Mouse (Mus musculus) frontal cortex, postnatal 36 days (tissue): ENCODE data around the gene Cables2.

Experiments used
- DNase-seq, 2 experiments: peaks; one replicate each; pipeline ENCODE4 v3.0.0; 2022; ENCODE audit warnings: low spot score in 2 of 2

The Cables2 gene

GRCm38 (mm10) chr2:180273394-180274244, at the start of gene Cables2:
TSS of gene Cables2 (minus strand) at chr2:180273496.
- peak; percentile 80 to 94 for DNase-seq

GRCm38 (mm10) chr2:180322674-180323355, 49.5 kb upstream of the Cables2 start:
- no peak for DNase-seq

GRCm38 (mm10) chr2:180320216-180320615, 46.9 kb upstream of the Cables2 start:
- DNase-seq: no peak

DNA sequence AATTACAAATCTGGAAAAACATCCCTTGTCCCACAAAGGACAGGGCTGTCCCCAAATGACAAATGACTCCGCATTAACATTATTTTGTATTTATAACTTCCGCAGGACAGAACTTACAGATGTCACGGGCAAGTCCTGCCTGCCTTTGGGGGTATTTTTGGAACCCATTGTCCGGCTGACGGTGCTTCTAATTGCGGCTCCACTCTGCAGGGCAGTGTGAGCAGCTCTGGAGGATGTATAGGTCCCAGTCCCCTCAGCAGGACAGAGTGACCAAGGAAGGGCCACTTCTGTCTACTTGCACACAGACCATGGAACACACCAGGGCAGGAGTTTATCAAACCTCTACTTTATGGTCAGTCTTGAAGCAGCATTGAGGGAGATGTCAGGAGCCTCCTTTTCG, 44.3 kb upstream of the Cables2 start:
- no peak for DNase-seq

DNA sequence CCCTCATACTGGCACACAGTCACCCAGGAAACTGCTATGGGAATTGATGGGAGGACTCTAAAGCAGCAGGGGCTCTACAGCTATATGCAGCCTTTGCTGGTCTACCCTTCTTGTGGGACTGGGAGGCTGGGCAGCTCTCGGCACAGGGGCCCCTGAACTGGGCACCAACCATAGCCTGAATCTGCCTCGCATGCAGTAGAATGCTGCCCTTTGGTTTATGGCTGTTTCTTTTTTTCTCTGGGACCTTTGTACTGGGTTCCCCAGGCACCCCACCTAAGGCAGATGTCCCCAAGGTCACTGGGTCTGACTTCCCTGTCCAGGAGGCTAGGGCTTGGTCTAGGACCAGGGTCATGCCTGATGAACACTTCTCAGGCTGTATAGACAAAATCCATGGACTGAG, 41.0 kb upstream of the Cables2 start:
- DNase-seq: no peak

DNA sequence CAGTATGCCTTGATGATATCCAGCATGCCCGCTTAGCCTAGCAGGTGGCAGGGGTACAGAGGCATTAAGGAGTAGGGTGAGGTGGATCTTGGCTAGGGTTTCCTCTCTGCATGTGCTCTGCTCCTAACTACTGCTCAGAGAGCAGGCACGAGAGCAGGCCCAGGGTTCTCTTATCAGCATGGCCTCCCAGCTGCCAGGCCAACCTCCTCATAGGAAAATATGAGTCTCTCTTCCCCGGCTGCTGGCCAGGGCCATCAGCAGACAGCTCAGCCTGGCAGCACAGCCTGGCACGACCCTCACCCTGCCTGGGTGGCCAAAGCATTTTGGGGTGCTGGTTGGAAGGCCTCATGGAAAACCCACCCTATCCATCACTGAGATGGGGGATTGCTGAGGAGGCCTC, 37.9 kb upstream of the Cables2 start:
- no peak for DNase-seq

- DNase-seq: no peak
These were observed 34.4 kb upstream of the Cables2 start for GRCm38 (mm10) chr2:180307680-180308079.

GRCm38 (mm10) chr2:180306423-180307168, 33.3 kb upstream of the Cables2 start:
- DNase-seq: no peak

DNA sequence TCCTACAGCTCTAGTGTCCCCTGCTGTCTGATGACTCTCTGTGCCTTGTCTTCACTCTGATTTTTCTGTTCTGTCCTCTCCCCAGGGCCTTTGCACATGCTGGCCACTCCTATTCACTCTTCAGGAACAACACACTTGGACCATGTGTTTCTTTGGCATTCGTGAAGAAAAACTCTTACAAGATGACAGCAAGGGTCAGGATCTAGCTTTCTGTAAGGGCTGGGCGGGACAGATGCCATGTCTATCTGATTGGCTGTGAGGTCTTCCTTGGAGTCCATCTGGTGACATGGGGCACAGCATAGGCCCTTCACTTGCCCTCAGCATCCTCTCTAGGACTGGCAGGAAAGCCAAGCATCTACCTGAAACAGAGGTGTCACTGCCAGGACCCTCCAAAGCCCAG, 32.7 kb upstream of the Cables2 start:
- no peak for DNase-seq

GRCm38 (mm10) chr2:180305490-180305889, 32.2 kb upstream of the Cables2 start:
- no peak for DNase-seq

GRCm38 (mm10) chr2:180304554-180304953, 31.3 kb upstream of the Cables2 start:
- no peak for DNase-seq

DNA sequence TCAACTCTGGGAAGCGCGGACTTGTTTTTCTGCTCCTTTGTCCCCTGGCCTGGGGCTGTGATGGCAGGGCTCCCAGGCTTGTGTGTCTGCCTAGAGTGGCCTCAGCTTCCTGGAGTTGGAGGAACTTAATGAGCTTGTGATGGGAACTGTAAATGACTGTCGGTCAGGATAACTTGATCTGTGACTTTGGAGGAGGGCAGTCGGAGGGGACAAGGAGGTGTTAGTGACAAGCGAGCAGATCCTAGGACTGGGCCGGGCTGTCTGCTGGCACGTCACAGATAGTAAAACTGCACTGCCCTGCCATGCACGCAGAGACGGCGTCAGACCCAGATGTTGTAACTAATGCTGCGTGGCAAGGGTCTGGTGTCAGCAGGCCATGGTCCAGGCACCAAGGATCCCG, 30.2 kb upstream of the Cables2 start:
- DNase-seq: no peak

GRCm38 (mm10) chr2:180302201-180302600, 28.9 kb upstream of the Cables2 start:
- no peak for DNase-seq

GRCm38 (mm10) chr2:180300771-180301170, 27.5 kb upstream of the Cables2 start:
- DNase-seq: no peak

GRCm38 (mm10) chr2:180300252-180300651, 27.0 kb upstream of the Cables2 start:
- DNase-seq: no peak

DNA sequence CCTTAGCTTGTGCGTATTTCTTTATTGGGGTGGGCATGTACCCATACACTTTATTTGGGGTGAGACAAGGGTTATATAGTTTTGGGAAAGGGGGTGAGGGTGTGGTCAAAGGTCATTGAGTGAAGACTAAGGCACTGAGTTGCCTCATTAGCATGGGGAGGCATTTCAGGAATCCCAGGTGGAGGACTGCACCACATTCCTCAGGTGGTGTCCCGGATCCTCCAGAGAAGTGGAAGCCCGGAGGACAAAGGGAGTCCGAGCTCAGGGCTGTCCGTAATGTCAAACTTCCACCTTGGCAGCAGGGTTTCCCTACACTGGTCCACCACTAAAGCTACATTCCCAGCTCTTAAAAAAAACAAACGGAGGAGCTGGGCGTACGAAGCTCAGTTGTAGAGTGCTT, 19.6 kb upstream of the Cables2 start:
- DNase-seq: no peak

DNA sequence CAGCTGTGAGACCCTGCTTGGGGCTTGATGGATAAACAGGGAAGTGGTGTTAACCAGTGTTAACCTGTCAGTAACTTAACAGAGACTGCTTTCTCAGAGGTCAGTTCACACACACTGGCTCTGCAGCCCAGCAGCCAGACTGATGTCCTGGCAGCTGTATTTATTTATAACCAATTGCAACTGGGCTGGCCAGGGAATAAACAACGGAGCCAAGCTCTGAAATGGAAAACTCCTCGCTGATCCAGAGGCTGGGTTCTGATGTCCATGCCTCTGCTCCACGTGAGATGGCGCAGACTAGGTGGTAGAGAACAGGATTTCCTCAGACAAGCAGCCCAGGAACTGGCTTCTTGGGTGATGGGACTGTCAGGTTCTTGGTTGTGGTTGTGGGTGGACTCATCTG, 18.7 kb upstream of the Cables2 start:
- no peak for DNase-seq

DNA sequence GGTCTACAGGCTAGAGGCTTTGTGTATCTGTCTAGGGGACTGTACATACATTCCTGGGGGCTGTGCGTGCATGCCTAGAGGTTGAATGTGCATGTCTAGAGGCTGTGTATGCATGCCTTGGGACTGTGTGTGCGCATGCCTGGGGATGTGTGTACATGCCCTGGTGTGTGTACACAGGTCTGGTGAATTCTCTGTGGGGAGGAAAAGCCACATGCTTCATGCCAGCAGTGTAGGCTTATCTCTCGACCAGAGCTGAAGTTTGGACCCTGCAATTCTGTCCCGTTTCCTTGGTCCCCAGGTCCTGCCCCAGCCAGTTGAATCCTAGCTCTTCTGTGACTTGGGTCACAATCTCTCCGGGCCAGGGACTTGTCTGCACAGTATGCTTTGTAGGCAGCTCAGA, 18.3 kb upstream of the Cables2 start:
- no peak for DNase-seq

GRCm38 (mm10) chr2:180290503-180290902, 17.2 kb upstream of the Cables2 start:
- DNase-seq: no peak

GRCm38 (mm10) chr2:180289440-180290108, 16.3 kb upstream of the Cables2 start, which contains the start of gene Rbbp8nl:
TSS of gene Rbbp8nl (minus strand) at chr2:180289879.
- DNase-seq: no peak

DNA sequence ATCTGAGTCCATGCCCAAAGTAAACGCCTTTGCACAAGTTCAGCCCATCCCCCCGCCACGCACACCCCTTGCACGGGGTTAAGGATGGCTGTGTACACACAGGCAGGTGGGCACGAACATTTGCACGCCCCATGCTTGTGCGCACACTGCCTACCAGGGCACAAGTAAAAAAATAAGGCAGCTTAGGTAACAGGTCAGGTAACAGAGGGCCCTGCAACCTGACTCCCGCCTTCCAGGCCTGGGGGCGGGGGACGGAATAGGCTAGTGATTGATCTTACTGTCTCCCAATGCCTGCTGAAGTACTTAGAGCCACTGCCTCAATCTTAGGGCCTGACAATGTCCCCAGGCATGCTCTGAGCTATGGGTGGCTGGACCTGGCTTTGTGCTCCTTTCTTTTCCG, 15.7 kb upstream of the Cables2 start:
- DNase-seq: no peak

DNA sequence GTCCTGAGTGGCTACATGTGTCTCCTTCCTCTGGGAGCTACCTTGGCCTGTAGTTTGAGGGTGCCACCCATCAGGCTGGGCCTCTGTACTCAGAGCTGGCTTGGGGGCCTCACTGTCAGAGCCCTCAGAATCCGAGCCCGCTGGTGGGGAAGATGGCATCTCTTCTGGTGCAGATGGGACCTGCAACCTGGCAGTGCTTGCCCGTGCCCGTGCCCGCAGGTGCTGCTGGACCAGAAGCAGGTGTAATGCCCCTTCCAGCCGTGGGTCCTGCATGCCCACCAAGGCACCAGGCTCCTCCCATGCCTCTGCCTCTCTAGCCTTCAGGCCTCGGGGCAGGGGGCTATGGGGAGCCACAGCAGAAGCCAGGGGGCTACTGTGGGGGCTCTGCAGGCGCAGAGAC, 6.0 kb upstream of the Cables2 start:
- no peak for DNase-seq
